Mouse (Mus musculus) CH12.LX (cell line): ENCODE data around the gene Tvp23b. TPM values are rescaled to one million over a fixed set of nuclear protein-coding genes. Genes with fewer than 3 reads are reported as not detected.

Source experiments
- DNase-seq: peaks from one replicate; pipeline ENCODE4 v3.0.0-alpha.2; 2013; ENCODE audit errors: extremely low read depth
- H3K27ac ChIP-seq: 2 replicates; pipeline ENCODE4 v1.5.1; 2012; ENCODE audit warnings: low read depth, mild to moderate bottlenecking, control low read depth, moderate library complexity; ENCODE audit not compliant: insufficient read depth
- H3K27me3 ChIP-seq: replicated peaks from 2 replicates; pipeline ENCODE3; 2012; ENCODE audit warnings: inconsistent platforms
- H3K36me3 ChIP-seq, 2 experiments: replicated peaks in 1 of 2; 2 replicates each; pipeline versions ENCODE3 to v1.6.1; 2012; ENCODE audit warnings: inconsistent platforms in 1 of 2, low read length in 1 of 2, mild to moderate bottlenecking in 1 of 2, mixed read lengths in 1 of 2, moderate library complexity in 1 of 2; ENCODE audit not compliant: control insufficient read depth in 1 of 2, insufficient read depth in 1 of 2
- H3K4me1 ChIP-seq, 2 experiments: 2 replicates each; pipeline ENCODE4 v1.6.1; 2012; ENCODE audit warnings: inconsistent platforms in 1 of 2, moderate library complexity in 1 of 2; ENCODE audit not compliant: insufficient read depth in 2 of 2, control insufficient read depth in 1 of 2
- H3K4me2 ChIP-seq: 2 replicates; pipeline ENCODE4 v1.6.1; 2012; ENCODE audit warnings: low read depth, mild to moderate bottlenecking, control low read depth; ENCODE audit not compliant: poor library complexity, insufficient read depth, severe bottlenecking
- H3K4me3 ChIP-seq, 3 experiments: fragments of 150-350 bp in 1 of 3; sonication (generic) in 1 of 3; replicated peaks in 1 of 3; 2 replicates each; pipeline versions ENCODE3 to v1.5.1; 2011 to 2012; ENCODE audit warnings: low read depth in 2 of 3, low read length in 2 of 3, mild to moderate bottlenecking in 2 of 3, moderate library complexity in 2 of 3, control low read depth in 1 of 3, improper control_type of control experiment in 1 of 3, inconsistent platforms in 1 of 3, mixed read lengths in 1 of 3; ENCODE audit not compliant: poor library complexity in 1 of 3
- H3K79me2 ChIP-seq: replicated peaks from 2 replicates; pipeline ENCODE4 v1.6.1; 2012; ENCODE audit warnings: mild to moderate bottlenecking, moderate library complexity; ENCODE audit not compliant: control insufficient read depth, poor library complexity, insufficient read depth, severe bottlenecking; ENCODE audit errors: extremely low read depth
- H3K9ac ChIP-seq: 2 replicates; pipeline ENCODE4 v1.6.1; 2012; ENCODE audit warnings: low read depth, mild to moderate bottlenecking, control low read depth, moderate library complexity; ENCODE audit not compliant: insufficient read depth
- H3K9me3 ChIP-seq: replicated peaks from 2 replicates; pipeline ENCODE3; 2012; ENCODE audit warnings: low read length, inconsistent platforms, mixed read lengths
- CHD2 ChIP-seq: IDR thresholded peaks from 2 replicates; pipeline ENCODE4 v1.6.1; 2011; ENCODE audit warnings: low read length, improper control_type of control experiment
- CTCF ChIP-seq, 2 experiments: IDR thresholded peaks in 1 of 2; conservative IDR thresholded peaks in 1 of 2; 2 replicates each; pipeline ENCODE4 v1.5.1; 2011 to 2012; ENCODE audit warnings: low read depth in 2 of 2, low read length in 2 of 2, improper control_type of control experiment in 1 of 2, inconsistent platforms in 1 of 2, mild to moderate bottlenecking in 1 of 2, moderate library complexity in 1 of 2
- ELF1 ChIP-seq: IDR thresholded peaks from 2 replicates; pipeline ENCODE4 v1.6.1; 2014; ENCODE audit warnings: low read depth, mild to moderate bottlenecking, inconsistent platforms, low read length, improper control_type of control experiment
- EP300 ChIP-seq: IDR thresholded peaks from 2 replicates; pipeline ENCODE4 v1.6.1; 2011; ENCODE audit warnings: low read length, improper control_type of control experiment
- GABPA ChIP-seq: IDR thresholded peaks from 2 replicates; pipeline ENCODE4 v1.6.1; 2012; ENCODE audit warnings: low read depth, low read length, improper control_type of control experiment, inconsistent platforms; ENCODE audit not compliant: insufficient replicate concordance
- JUN ChIP-seq: IDR thresholded peaks from 2 replicates; pipeline ENCODE4 v1.6.1; 2011; ENCODE audit warnings: low read depth, mild to moderate bottlenecking, low read length, improper control_type of control experiment, moderate library complexity; ENCODE audit not compliant: insufficient read depth
- KAT2A ChIP-seq: IDR thresholded peaks from 2 replicates; pipeline ENCODE4 v1.6.1; 2012; ENCODE audit warnings: low read length, improper control_type of control experiment, inconsistent platforms; ENCODE audit not compliant: insufficient replicate concordance
- MAFK ChIP-seq: IDR thresholded peaks from 2 replicates; pipeline ENCODE4 v1.6.1; 2011; ENCODE audit warnings: low read length, improper control_type of control experiment; ENCODE audit not compliant: insufficient replicate concordance
- MAX ChIP-seq: IDR thresholded peaks from 2 replicates; pipeline ENCODE4 v1.6.1; 2011; ENCODE audit warnings: low read length, improper control_type of control experiment
- MYC ChIP-seq: IDR thresholded peaks from 2 replicates; pipeline ENCODE4 v1.6.1; 2011; ENCODE audit warnings: low read depth, mild to moderate bottlenecking, improper control_type of control experiment, low read length
- NELFE ChIP-seq: IDR thresholded peaks from 2 replicates; pipeline ENCODE4 v1.6.1; 2011; ENCODE audit warnings: low read depth, low read length, improper control_type of control experiment
- RCOR1 ChIP-seq: conservative IDR thresholded peaks from 2 replicates; pipeline ENCODE4 v1.6.1; 2012; ENCODE audit warnings: low read depth, mild to moderate bottlenecking, inconsistent platforms, low read length, improper control_type of control experiment
- SIN3A ChIP-seq: IDR thresholded peaks from 2 replicates; pipeline ENCODE4 v1.6.1; 2012; ENCODE audit warnings: low read length, improper control_type of control experiment, inconsistent platforms
- TBP ChIP-seq: conservative IDR thresholded peaks from 2 replicates; pipeline ENCODE4 v1.6.1; 2011; ENCODE audit warnings: low read depth, low read length, improper control_type of control experiment
- TCF12 ChIP-seq: IDR thresholded peaks from 2 replicates; pipeline ENCODE4 v1.6.1; 2014; ENCODE audit warnings: low read depth, mild to moderate bottlenecking, inconsistent platforms, low read length, improper control_type of control experiment
- USF1 ChIP-seq: IDR thresholded peaks from 2 replicates; pipeline ENCODE4 v1.6.1; 2014; ENCODE audit warnings: low read depth, mild to moderate bottlenecking, inconsistent platforms, low read length, improper control_type of control experiment
- dilution Hi-C: fragments of 300-500 bp; cut with MboI; formaldehyde crosslinking; loops from 2 replicates; pipeline ENCODE4 v1.14.3; 2020; ENCODE audit warnings: low sequenced_read_pairs; ENCODE audit not compliant: extremely low pct_unique_long_range_greater_than_20kb, extremely low pct_ligation_motif_present
- in situ Hi-C: fragments of 300-500 bp; cut with MboI; formaldehyde crosslinking; loops from 3 replicates; pipeline ENCODE4 v1.14.3; 2019; ENCODE audit warnings: low sequenced_read_pairs, low pct_ligation_motif_present, low pct_unique_long_range_greater_than_20kb, mixed read lengths
- polyA plus RNA-seq: library from polyadenylated mRNA; unstranded; fragments of >175 nt; gene quantifications from 2 replicates; pipeline ENCODE4 v1.2.1, GENCODE M21; 2012; ENCODE audit warnings: low read depth; ENCODE audit not compliant: insufficient read length
- total RNA-seq, 2 experiments: library from RNA; depleted of rRNA; stranded (reverse); fragments of 300-350 nt in 1 of 2; fragments of >200 nt in 1 of 2; gene quantifications; 2 replicates each; pipeline ENCODE4 v1.2.3; 2012 to 2014

Tvp23b gene
- total and polyA plus RNA-seq, 3 experiments = 40.9 to 68.7 (median 62.2) TPM

DNA sequence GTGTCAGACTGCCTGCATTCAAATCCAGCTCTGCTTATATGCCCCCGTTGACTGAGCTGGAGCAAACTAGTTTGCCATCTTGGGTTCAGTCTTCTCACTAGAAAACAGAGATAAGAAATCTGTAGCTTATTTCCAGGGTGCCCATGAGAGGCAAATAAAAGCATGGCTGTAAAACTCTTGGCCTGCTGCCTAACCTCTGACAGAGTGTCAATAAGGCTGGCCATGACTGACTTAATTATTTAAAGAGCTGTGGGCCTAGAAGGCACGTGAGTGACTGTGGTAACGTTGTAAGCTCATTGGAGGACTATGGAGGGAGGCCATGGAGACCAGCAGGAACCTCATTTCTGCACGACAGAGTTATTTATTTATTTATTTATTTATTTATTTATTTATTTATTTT lies 66.3 kb downstream of the Tvp23b start:
- no peak overlapping the region for H3K4me3 ChIP-seq
- H3K4me2 ChIP-seq = no peak overlapping the region
- no peak for DNase-seq
- no peaks in the 10 kb centered on the region for H3K9me3 ChIP-seq
- dilution Hi-C loops = no loop called here
- H3K4me1 ChIP-seq = peaks cover 0 to 15% of the 10 kb centered on the region in 2 experiments; a peak in 2 of 4 replicates
- no peak overlapping the region for H3K9ac ChIP-seq
- H3K79me2 ChIP-seq = no peaks in the 10 kb centered on the region
- in situ Hi-C loops = no loop called here
- H3K27ac ChIP-seq = no peak overlapping the region
- no peak for TF ChIP-seq CTCF (conservative IDR thresholded peaks at IDR 0.05 in 1 of 2, IDR thresholded peaks at IDR 0.05 in 1 of 2; ENCODE audit: low read depth in 2 of 2, low read length in 2 of 2)
- TF ChIP-seq JUN = no peak
- no peaks in the 10 kb centered on the region for H3K36me3 ChIP-seq
- H3K27me3 ChIP-seq = no peaks in the 10 kb centered on the region

DNA sequence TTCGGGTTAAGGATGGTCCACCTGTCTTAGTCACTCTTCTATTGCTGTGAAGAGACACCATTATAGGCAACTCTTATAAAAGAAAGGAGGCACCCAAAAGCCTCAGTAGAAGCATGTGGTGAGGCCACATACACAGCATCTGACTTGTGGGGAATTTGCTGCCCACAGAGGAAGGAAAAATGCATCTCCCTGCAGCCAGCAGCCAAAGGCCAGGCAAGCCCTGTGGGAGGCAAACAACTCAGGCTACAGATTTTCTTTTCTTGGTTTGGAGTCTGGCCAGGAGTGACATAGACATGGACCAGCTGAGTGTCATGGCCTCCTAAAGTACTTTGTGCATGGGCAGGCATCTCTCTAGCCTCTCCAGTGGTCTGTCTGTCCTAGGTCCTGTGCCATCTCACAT lies 70.3 kb downstream of the Tvp23b start:
- H3K9me3 ChIP-seq = no peaks in the 10 kb centered on the region
- H3K4me2 ChIP-seq = no peak overlapping the region
- H3K4me3 ChIP-seq = no peak overlapping the region
- peaks cover 2% of the 10 kb centered on the region for H3K27me3 ChIP-seq
- H3K79me2 ChIP-seq = no peaks in the 10 kb centered on the region
- H3K9ac ChIP-seq = no peak overlapping the region
- H3K27ac ChIP-seq = no peak overlapping the region
- H3K36me3 ChIP-seq = no peaks in the 10 kb centered on the region
- DNase-seq = no peak
- dilution Hi-C loops = no loop called here
- peaks cover 0 to 19% of the 10 kb centered on the region in 2 experiments; a peak in 2 of 4 replicates for H3K4me1 ChIP-seq
- in situ Hi-C loops = no loop called here
- TF ChIP-seq SIN3A (no peak), TCF12 (no peak), CTCF (conservative IDR thresholded peaks at IDR 0.05 in 1 of 2, IDR thresholded peaks at IDR 0.05 in 1 of 2; ENCODE audit: low read depth in 2 of 2, low read length in 2 of 2) (no peak), EP300 (no peak), MYC (no peak), NELFE (no peak), MAFK (no peak), GABPA (no peak), KAT2A (no peak), ELF1 (no peak), USF1 (no peak), CHD2 (no peak), RCOR1 (no peak), TBP (no peak)

DNA sequence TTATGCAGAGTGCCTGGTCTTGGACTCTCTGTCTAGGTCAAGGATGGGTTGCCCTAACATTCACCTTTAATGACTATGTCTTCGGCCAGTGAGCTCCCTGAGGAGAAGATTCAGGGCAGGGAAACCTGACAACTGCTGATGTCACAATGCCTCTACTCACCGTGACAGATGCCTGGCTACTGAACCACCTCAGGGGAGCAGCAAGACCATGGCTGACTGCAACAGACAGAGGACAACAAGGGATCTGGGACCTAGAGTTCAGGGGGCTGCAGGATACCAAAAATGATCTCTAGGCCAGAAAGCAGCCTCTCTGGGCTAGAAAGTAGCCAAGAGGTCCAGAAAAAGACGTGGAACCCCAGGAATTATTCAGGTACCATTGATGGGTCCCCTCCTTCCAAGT lies 71.8 kb downstream of the Tvp23b start, which contains the start of gene Cdrt4:
Gene Cdrt4, plus strand, starts transcription at position 182 of the 400 bp plus-strand sequence.
- H3K9me3 ChIP-seq = no peaks in the 10 kb centered on the region
- H3K4me2 ChIP-seq = no peak within 1 kb of the TSS
- peaks cover 0 to 19% of the 10 kb centered on the region in 2 experiments; a peak in 2 of 4 replicates for H3K4me1 ChIP-seq
- no peak within 1 kb of the TSS for H3K27ac ChIP-seq
- H3K27me3 ChIP-seq = peaks cover 2% of the 10 kb centered on the region
- no peak for DNase-seq
- H3K36me3 ChIP-seq = no peaks in the 10 kb centered on the region
- no peaks in the 10 kb centered on the region for H3K79me2 ChIP-seq
- H3K4me3 ChIP-seq = no peak within 1 kb of the TSS
- no peak for TF ChIP-seq MAX
- TF ChIP-seq, all 38 proteins: peak for 0
- in situ Hi-C loops (no loop called here), dilution Hi-C loops (no loop called here)
- no peak within 1 kb of the TSS for H3K9ac ChIP-seq
